Mouse (Mus musculus): ENCODE results near the gene Ttyh1. TPM values are rescaled to one million over a fixed set of nuclear protein-coding genes. Genes with fewer than 3 reads are reported as not detected.

Ttyh1 gene
- polyA plus RNA-seq, 1 experiment from 2014 or later = 1.2 TPM

GRCm38 (mm10) chr7:4145552-4146190 is 26.5 kb downstream of the Ttyh1 start:
- Histone ChIP-seq H3K9me3 (replicated peaks) (no peaks in the 10 kb centered on the region), H3K36me3 (peaks cover 70% of the 10 kb centered on the region), H3K27me3 (no peaks in the 10 kb centered on the region), H3K4me3 (no peak overlapping the region), H3K9ac (no peak overlapping the region), H3K4me2 (no peak overlapping the region), H3K27ac (no peak overlapping the region), H3K4me1 (replicated peaks) (peaks cover 22% of the 10 kb centered on the region)
- ATAC-seq (replicated peaks; ENCODE audit: insufficient number of reproducible peaks, insufficient read depth, low FRiP score, low read depth) = no peak
- WGBS = 65% methylated on average over 6 of the region's 6 CpGs

- no peaks in the 10 kb centered on the region for H3K9me3 ChIP-seq (replicated peaks)
- WGBS = 92% methylated on average over 23 of the region's 23 CpGs
- no peak for ATAC-seq (replicated peaks; ENCODE audit: insufficient number of reproducible peaks, insufficient read depth, low FRiP score, low read depth)
Observed at GRCm38 (mm10) chr7:4146241-4147180, 27.3 kb downstream of the Ttyh1 start.

DNA sequence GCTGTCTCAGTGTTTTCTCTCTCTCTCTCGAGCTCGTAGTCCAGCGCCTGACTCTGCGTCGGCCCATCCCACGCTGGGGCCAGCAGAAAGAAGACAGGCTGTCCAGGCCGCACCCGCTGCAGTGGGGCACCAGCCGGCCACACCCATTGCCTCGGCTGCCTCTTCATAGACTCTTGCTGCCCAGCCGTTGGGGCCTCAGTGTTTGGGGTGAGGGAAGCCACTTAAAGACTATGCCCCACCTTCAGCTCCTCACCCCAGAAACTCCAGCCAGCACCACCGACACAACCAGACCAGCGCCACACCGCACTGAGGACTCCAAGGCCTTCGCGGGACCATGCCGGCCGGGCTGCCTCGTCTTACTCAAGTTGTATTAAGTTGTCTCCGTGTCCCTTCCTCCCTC is 28.2 kb downstream of the Ttyh1 start:
- Histone ChIP-seq H3K9me3 (replicated peaks) (no peaks in the 10 kb centered on the region), H3K4me3 (no peak overlapping the region), H3K27me3 (peaks cover 9% of the 10 kb centered on the region), H3K4me2 (no peak overlapping the region), H3K9ac (no peak overlapping the region), H3K4me1 (replicated peaks) (peaks cover 31% of the 10 kb centered on the region), H3K36me3 (peaks cover 53% of the 10 kb centered on the region), H3K27ac (no peak overlapping the region)
- no peak for ATAC-seq (replicated peaks; ENCODE audit: insufficient number of reproducible peaks, insufficient read depth, low FRiP score, low read depth)
- WGBS = 82% methylated on average over 20 of the region's 20 CpGs

More at GRCm38 (mm10) chr7:4146241-4147180, 27.3 kb downstream of the Ttyh1 start:
- Histone ChIP-seq H3K9ac (no peak overlapping the region), H3K27me3 (peaks cover 8% of the 10 kb centered on the region), H3K4me3 (no peak overlapping the region), H3K27ac (no peak overlapping the region), H3K36me3 (peaks cover 61% of the 10 kb centered on the region), H3K4me2 (no peak overlapping the region), H3K4me1 (replicated peaks) (peaks cover 31% of the 10 kb centered on the region)

DNA sequence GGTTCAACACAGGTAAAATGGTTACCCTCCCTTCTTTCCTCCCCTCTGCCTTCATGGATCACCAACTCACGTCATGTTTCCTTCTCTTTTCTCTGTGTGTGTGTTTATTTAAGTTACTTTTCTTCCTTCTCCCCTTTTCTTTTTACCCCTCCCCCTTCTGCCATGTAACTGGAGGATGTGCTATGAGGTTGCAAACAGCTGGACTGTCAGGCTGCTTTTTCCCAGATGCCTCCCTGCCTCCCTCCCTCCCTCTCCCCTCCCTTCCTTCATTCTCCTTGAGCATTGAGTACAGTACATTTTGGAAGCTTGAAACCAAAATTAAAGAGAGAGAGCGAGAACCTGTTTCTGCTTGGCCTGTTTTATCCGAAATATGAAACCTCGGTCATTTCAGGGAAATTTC is 28.6 kb downstream of the Ttyh1 start:
- H3K27ac ChIP-seq = peak overlapping the region; percentile 95
- no peak overlapping the region for H3K9ac ChIP-seq

GRCm38 (mm10) chr7:4148341-4149208 is 29.4 kb downstream of the Ttyh1 start:
- 23% methylated on average over 18 of the region's 18 CpGs for WGBS
- Histone ChIP-seq H3K4me1 (replicated peaks) (peaks cover 31% of the 10 kb centered on the region), H3K4me3 (peak overlapping the region; percentile 74), H3K9me3 (replicated peaks) (no peaks in the 10 kb centered on the region), H3K36me3 (peaks cover 41% of the 10 kb centered on the region), H3K27me3 (peaks cover 9% of the 10 kb centered on the region), H3K27ac (peak overlapping the region; percentile 95), H3K4me2 (peak overlapping the region; percentile 89), H3K9ac (peak overlapping the region; percentile 70)
- ATAC-seq (replicated peaks; ENCODE audit: insufficient number of reproducible peaks, insufficient read depth, low FRiP score, low read depth) = peak; percentile 37

More for the DNA sequence above, 28.6 kb downstream of the Ttyh1 start:
- WGBS = 79% methylated on average over 4 of the region's 4 CpGs
- H3K4me3 ChIP-seq = no peak overlapping the region
- H3K4me1 ChIP-seq (replicated peaks) = peaks cover 31% of the 10 kb centered on the region
- no peak for ATAC-seq (replicated peaks; ENCODE audit: insufficient number of reproducible peaks, insufficient read depth, low FRiP score, low read depth)
- H3K4me2 ChIP-seq = peak overlapping the region; percentile 89; the same call in 1 of the 2 replicates
- H3K36me3 ChIP-seq = peaks cover 48% of the 10 kb centered on the region
- H3K9me3 ChIP-seq (replicated peaks) = no peaks in the 10 kb centered on the region
- peaks cover 9% of the 10 kb centered on the region for H3K27me3 ChIP-seq

DNA sequence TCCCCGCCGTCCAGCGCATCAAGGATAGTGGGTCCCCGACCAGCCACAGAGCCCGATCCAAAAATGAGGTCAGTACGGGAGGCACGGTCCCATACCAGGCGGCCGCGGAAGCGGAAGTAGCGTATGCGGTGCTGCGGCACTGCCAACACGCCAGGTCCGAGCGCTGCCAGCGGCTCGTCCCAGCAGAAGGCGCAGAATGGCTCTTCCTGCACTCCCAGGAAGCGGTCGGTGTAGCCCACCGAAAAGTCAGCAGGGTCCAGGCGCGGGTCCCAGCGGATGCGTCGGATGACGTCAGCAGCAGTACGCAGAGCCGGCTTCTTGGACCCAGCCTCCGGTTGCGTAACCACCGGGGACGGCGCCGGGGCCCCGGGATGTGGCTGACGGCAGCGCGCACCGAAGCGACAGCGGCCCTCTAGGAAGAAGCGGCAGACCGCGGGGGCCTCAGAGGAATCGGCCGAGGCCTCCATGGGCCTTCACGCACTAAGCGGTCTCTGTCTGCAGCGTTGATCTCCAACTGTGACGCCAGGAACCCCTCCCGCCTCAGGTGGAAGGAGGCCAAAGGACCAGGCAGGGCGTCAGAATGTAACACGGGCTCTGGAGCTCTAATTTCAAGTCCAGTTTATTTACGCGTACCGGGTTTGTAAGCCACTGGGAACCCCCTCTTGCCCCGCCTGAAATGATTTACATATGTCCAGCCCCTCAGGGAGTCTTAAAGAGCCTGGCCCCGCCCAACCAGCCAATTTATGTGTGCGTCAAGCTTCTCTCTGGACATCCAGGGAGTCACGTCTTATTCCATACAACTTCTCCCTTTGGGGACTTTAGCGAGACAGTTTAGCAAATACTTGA is 30.2 kb downstream of the Ttyh1 start:
- peak; percentile 71 for ATAC-seq (replicated peaks; ENCODE audit: insufficient number of reproducible peaks, insufficient read depth, low FRiP score, low read depth)
- peaks cover 31% of the 10 kb centered on the region for H3K4me1 ChIP-seq (replicated peaks)
- under 1% methylated on average over 64 of the region's 64 CpGs for WGBS
- no peaks in the 10 kb centered on the region for H3K9me3 ChIP-seq (replicated peaks)
- H3K36me3 ChIP-seq = peaks cover 32% of the 10 kb centered on the region
- peak overlapping the region; percentile 74 for H3K4me3 ChIP-seq
- peak overlapping the region; percentile 89 for H3K4me2 ChIP-seq
- H3K27ac ChIP-seq = peak overlapping the region; percentile 95
- H3K27me3 ChIP-seq = peaks cover 9% of the 10 kb centered on the region
- H3K9ac ChIP-seq = peak overlapping the region; percentile 70

- WGBS = 2% methylated on average over 14 of the region's 14 CpGs
- peak within 1 kb of the TSS; percentile 74 for H3K4me3 ChIP-seq
- ATAC-seq (replicated peaks; ENCODE audit: insufficient number of reproducible peaks, insufficient read depth, low FRiP score, low read depth) = peak; percentile 4
- H3K27me3 ChIP-seq = peaks cover 9% of the 10 kb centered on the region
- H3K9ac ChIP-seq = peak within 1 kb of the TSS; percentile 70
- peak within 1 kb of the TSS; percentile 89 for H3K4me2 ChIP-seq
- no peaks in the 10 kb centered on the region for H3K9me3 ChIP-seq (replicated peaks)
- peaks cover 31% of the 10 kb centered on the region for H3K4me1 ChIP-seq (replicated peaks)
- H3K27ac ChIP-seq = peak within 1 kb of the TSS; percentile 95
- peaks cover 25% of the 10 kb centered on the region for H3K36me3 ChIP-seq
Observed at GRCm38 (mm10) chr7:4150059-4150541, 30.9 kb downstream of the Ttyh1 start, which contains the start of gene Leng9. TSS of gene Leng9 (minus strand) at chr7:4150374.

DNA sequence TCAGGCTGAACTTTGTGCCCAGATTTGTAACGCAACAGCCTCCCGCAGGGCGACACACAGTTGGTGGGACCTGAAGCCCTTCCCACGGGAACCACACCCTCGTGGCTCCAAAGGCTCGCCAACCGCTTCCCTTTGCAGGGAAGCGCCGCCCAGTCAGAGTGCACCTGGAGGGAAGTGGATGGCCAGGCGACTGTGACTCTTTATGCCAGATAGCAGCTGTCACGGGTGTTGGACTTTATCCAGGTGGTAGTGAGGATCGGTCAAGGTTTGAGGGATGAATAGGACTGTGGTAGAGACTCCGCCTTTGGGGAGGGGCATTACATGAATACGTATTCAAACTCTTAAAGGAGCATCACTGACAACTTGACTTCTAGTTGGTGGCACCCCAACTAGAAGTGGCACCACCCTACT is 31.6 kb downstream of the Ttyh1 start:
- no peak for ATAC-seq (replicated peaks; ENCODE audit: insufficient number of reproducible peaks, insufficient read depth, low FRiP score, low read depth)
- Histone ChIP-seq H3K4me1 (replicated peaks) (peaks cover 31% of the 10 kb centered on the region), H3K27ac (no peak overlapping the region), H3K9ac (no peak overlapping the region), H3K36me3 (peaks cover 18% of the 10 kb centered on the region), H3K27me3 (peaks cover 9% of the 10 kb centered on the region), H3K9me3 (replicated peaks) (no peaks in the 10 kb centered on the region), H3K4me2 (peak overlapping the region; percentile 89), H3K4me3 (peak overlapping the region; percentile 74)
- WGBS = 13% methylated on average over 14 of the region's 14 CpGs

DNA sequence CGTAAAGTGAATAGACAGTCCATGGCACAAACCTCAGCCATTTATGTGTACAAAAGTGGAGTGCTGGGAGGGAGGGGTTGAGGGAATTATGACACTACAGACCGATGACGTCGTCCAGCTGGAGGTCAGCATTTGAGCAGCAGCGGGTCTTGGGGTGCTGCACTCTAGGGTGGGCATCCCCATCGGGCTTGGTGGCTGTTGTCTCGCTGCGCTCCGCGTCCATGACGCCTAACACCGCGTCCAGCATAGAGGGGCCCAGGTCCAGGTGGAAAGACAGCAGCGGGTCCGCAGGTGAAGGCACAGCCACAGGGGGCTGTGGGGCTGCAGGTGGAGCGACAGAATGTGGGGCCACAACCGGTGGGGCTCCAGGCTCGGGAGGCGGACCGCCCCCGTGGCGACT is 32.0 kb downstream of the Ttyh1 start:
- WGBS = 26% methylated on average over 22 of the region's 22 CpGs
- H3K4me1 ChIP-seq (replicated peaks) = peaks cover 31% of the 10 kb centered on the region
- H3K36me3 ChIP-seq = peaks cover 14% of the 10 kb centered on the region
- no peak for ATAC-seq (replicated peaks; ENCODE audit: insufficient number of reproducible peaks, insufficient read depth, low FRiP score, low read depth)
- peaks cover 9% of the 10 kb centered on the region for H3K27me3 ChIP-seq
- no peak overlapping the region for H3K9ac ChIP-seq
- H3K9me3 ChIP-seq (replicated peaks) = no peaks in the 10 kb centered on the region
- H3K4me3 ChIP-seq = peak overlapping the region; percentile 74
- no peak overlapping the region for H3K27ac ChIP-seq
- H3K4me2 ChIP-seq = peak overlapping the region; percentile 89

- Histone ChIP-seq H3K4me3 (no peak overlapping the region), H3K27ac (no peak overlapping the region), H3K4me2 (no peak overlapping the region), H3K4me1 (replicated peaks) (peaks cover 17% of the 10 kb centered on the region), H3K27me3 (peaks cover 9% of the 10 kb centered on the region), H3K9me3 (replicated peaks) (no peaks in the 10 kb centered on the region), H3K9ac (no peak overlapping the region), H3K36me3 (no peaks in the 10 kb centered on the region)
- 67% methylated on average over 5 of the region's 5 CpGs for WGBS
- no peak for ATAC-seq (replicated peaks; ENCODE audit: insufficient number of reproducible peaks, insufficient read depth, low FRiP score, low read depth)
Observed at GRCm38 (mm10) chr7:4154356-4154755, 35.1 kb downstream of the Ttyh1 start.

Data from heart, embryonic 15.5 days (tissue).